Mouse (Mus musculus): ENCODE data around the gene Fam221b. TPM values are rescaled to one million over a fixed set of nuclear protein-coding genes. Genes with fewer than 3 reads are reported as not detected.

Gene Fam221b
- total RNA-seq, 2 experiments from 2014 or later: 0.13 TPM; not detected in 1

DNA sequence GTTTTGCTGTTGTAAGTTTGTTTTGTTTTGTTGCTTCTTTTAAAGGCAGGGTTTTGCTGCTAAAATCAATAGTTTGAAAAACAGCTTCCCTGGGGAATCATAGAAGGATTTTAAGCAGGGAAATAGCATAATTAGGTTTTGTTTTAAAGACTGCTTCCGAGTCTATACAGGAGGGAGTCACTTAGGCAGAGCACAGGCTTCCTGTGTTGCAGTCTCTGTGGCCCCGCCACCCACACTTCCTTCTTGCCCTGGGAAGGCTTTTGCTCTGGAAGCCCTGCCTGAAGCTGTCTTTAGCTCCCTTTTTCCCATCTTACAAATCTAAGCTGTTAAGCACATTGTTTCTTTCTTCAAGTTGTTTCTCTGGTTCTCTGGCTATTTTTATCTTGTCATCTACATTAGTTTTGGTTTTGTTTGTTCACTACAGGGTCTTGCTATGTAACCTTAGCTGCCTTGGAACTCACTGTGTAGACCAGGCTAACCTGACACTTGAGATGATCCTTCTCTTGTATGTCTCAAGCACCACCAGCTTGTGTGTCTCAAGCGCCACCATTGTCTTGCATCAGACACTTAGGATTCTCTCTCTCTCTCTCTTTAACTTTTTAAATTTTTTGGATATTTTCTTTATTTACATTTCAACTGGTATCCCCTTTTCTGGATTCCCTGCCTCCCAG, 55.8 kb downstream of the Fam221b start:
- DNase-seq: no peak

DNA sequence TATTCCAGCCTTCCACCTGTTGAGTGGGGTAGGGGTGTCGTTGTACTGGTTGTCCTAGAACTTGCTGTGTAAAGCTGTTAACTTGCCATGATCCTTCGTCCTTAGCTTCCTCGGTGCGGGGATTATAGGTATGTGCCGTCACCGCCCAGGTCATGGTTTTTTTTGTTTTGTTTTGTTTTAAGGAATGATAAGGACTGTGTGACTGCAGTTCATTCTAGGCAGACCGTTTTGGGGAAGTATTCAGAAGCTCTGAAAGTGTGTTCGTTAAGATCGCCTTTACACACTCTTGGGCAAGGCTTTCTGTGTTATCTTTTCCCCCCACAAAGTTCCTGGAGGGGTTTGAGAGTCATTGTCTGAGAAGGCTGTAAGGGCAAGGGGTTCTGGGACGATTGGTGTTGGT, 56.4 kb downstream of the Fam221b start:
- DNase-seq: no peak

Small RNA genes lying within 50 kb of the gene (microRNA-seq; reads per million reads assigned to microRNA genes)
- gene Gm25262 (ENCODE audit: borderline replicate concordance in 2 of 2): 0 to 0.26 reads per million in 2 experiments

Other genes with a start within 250 kb of the Fam221b start
- not detected for gene Fam166b, start 240.0 kb downstream of the Fam221b start, total RNA-seq (2021)
- gene Tesk1, start 227.2 kb downstream of the Fam221b start, total RNA-seq (2021): 10 to 100 TPM; 41.7 to 47.2 TPM
- gene Cd72, start 214.5 kb downstream of the Fam221b start, total RNA-seq (2021): not detected
- not detected for gene Sit1, start 185.4 kb downstream of the Fam221b start, total RNA-seq (2021)
- 10 to 100 TPM; 21.9 to 26.8 TPM for gene Ccdc107, start 176.2 kb downstream of the Fam221b start, total RNA-seq (2021)
- under 1 TPM in 1 of 2 experiments, not detected in 1; 0.69 TPM for gene Arhgef39, start 169.4 kb downstream of the Fam221b start, total RNA-seq (2021)
- gene Car9, start 162.2 kb downstream of the Fam221b start, total RNA-seq (2021): 1 to 10 TPM; 2.2 to 2.7 TPM
- gene Tpm2, start 145.4 kb downstream of the Fam221b start, total RNA-seq (2021): over 10,000 TPM in 1 of 2 experiments, 1,000 to 10,000 TPM in 1; 8,936 to 14,319 TPM
- 10 to 100 TPM; 34.9 to 41.8 TPM for gene Creb3, start 106.8 kb downstream of the Fam221b start, total RNA-seq (2021)
- 10 to 100 TPM; 56.2 to 79.8 TPM for gene Tln1, start 106.5 kb downstream of the Fam221b start, total RNA-seq (2021)
- 10 to 100 TPM; 21.1 to 22.5 TPM for gene Rgp1, start 90.4 kb downstream of the Fam221b start, total RNA-seq (2021)
- gene Gba2, start 90.3 kb downstream of the Fam221b start, total RNA-seq (2021): 1 to 10 TPM; 5.5 to 6.1 TPM
- under 1 TPM in 1 of 2 experiments, not detected in 1; 0.64 TPM for gene Msmp, start 84.7 kb downstream of the Fam221b start, total RNA-seq (2021)
- gene Npr2, start 37.2 kb downstream of the Fam221b start, total RNA-seq (2021): 10 to 100 TPM; 32.5 to 36.6 TPM
- gene Spag8, start 15.6 kb downstream of the Fam221b start, total RNA-seq (2021): under 1 TPM in 1 of 2 experiments, not detected in 1; 0.33 TPM
- gene Hint2, start 12.7 kb downstream of the Fam221b start, total RNA-seq (2021): 10 to 100 TPM; 37.5 to 39.6 TPM
- 10 to 100 TPM; 10.7 to 12.1 TPM for gene Tmem8b, start 174 bp downstream of the Fam221b start, total RNA-seq (2021)
- not detected for gene Olfr70, start 31.7 kb upstream of the Fam221b start, total RNA-seq (2021)
- not detected for gene Olfr71, start 41.1 kb upstream of the Fam221b start, total RNA-seq (2021)
- 1 to 10 TPM; 1.4 to 2.3 TPM for gene Hrct1, start 58.0 kb upstream of the Fam221b start, total RNA-seq (2021)
- gene Spaar, start 60.9 kb upstream of the Fam221b start, total RNA-seq (2021): 1 to 10 TPM; 1.3 to 1.5 TPM
- gene Olfr159, start 101.9 kb upstream of the Fam221b start, total RNA-seq (2021): not detected
- not detected for gene Olfr156, start 154.8 kb upstream of the Fam221b start, total RNA-seq (2021)
- not detected for gene Olfr157, start 171.1 kb upstream of the Fam221b start, total RNA-seq (2021)
- not detected for gene Olfr155, start 182.4 kb upstream of the Fam221b start, total RNA-seq (2021)
- gene Reck, start 206.4 kb upstream of the Fam221b start, total RNA-seq (2021): 1 to 10 TPM; 2.5 to 4.4 TPM

Measured in gastrocnemius, postnatal 25 days (tissue).